Comparison of ENCODE assay signal across 9 mouse cellular contexts in the genomic region with DNA sequence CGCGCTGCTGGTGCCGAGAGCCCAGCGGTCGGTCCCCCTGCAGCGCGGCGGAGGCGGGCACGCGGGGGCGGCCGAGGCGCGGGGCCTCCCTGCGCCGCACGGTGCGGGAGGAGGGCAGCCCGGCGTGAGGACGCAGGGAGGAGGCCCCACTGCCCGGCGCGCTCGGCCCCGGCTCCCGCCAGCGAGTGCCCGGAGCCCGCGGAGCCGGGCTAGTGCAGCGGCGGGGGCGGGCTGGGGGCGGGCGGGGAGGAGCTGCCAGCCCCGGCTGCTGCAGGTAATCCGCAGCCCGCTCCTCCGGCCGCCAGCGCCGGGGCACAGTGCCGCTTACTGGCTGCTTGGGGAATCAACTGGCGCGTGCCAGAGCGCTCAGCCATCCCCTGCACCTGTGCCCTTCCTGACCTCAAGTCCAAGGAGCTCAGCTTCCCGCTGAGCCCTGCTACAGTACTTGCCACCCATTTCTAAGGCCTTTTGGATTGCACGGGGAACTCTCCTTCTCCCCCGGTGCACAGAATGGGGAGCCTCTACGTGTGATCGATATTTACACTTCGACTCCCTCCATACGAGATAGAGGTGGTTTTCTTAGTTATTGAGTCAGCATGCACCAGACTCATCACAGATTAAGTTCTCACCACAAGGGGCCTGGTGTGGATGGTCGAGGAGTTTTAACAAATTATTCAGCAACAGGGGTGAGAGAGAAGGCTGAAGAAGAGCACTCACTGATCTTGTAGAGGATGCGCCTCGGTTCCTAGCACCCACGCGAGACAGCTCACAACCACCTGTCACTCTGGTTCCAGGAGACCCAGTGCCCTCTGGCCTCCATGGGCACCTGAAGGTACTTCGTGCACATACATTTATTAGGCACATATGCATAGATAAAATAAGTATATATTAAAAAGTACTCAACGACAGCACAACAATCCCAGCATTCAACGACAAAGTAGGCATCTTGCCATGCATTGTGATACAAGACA. TPM values are rescaled to one million over a fixed set of nuclear protein-coding genes. Genes with fewer than 3 reads are reported as not detected.
A peak's percentile ranks its signal among the peaks of the same experiment; 100 is the strongest.
DNase-seq lines count a peak whose midpoint lies in the region; ATAC-seq and TF ChIP-seq lines count a peak whose summit lies in the region.
"Had no signal": no experiment of that assay in that cellular context is flagged by ENCODE, and none has a peak within 500 bp of the region (broad histone marks: within the 10 kb centered on the region; RNA-seq: fewer than 3 reads in every experiment).

A gene (minus strand): TSS at position 284 of the 971 bp plus-strand sequence.

- ATAC-seq in megakaryocyte, adult 5-6 weeks (ENCODE audit: poor library complexity, severe bottlenecking) = no peak
- ATAC-seq in embryonic facial prominence, embryonic 13.5 days (ENCODE audit: insufficient number of reproducible peaks, insufficient read depth, low FRiP score, low TSS enrichment, low read depth) = peak; percentile 74
- ATAC-seq in heart, embryonic 13.5 days (ENCODE audit: extremely low read depth, insufficient number of reproducible peaks, low FRiP score, low TSS enrichment) = peak; percentile 75
- peak; percentile 94 for ATAC-seq in kidney, embryonic 14.5 days (ENCODE audit: low FRiP score, low TSS enrichment)
- peak; percentile 85 for ATAC-seq in limb, embryonic 14.5 days (ENCODE audit: low FRiP score, low read depth)
- peak; percentile 92 for ATAC-seq in midbrain, embryonic 15.5 days (replicated peaks)

- peak within 1 kb of the TSS; percentile 99 for H3K4me2 ChIP-seq in embryonic facial prominence, embryonic 13.5 days
- peak within 1 kb of the TSS; percentile 80 for H3K4me2 ChIP-seq in heart, embryonic 13.5 days
- peak within 1 kb of the TSS; percentile 96 for H3K4me2 ChIP-seq in kidney, embryonic 14.5 days (replicated peaks; ENCODE audit: low read depth, low read length)
- peak within 1 kb of the TSS; percentile 99 for H3K4me2 ChIP-seq in limb, embryonic 14.5 days (replicated peaks; ENCODE audit: low read depth, low read length, severe bottlenecking)
- H3K4me2 ChIP-seq in midbrain, embryonic 15.5 days = peak within 1 kb of the TSS; percentile 72

- no peaks in the 10 kb centered on the region for H3K36me3 ChIP-seq in megakaryocyte, embryonic 14.5 days (replicated peaks; ENCODE audit: low read length)
- no peaks in the 10 kb centered on the region for H3K36me3 ChIP-seq in embryonic facial prominence, embryonic 13.5 days
- H3K36me3 ChIP-seq in heart, embryonic 13.5 days = no peaks in the 10 kb centered on the region
- H3K36me3 ChIP-seq in kidney, embryonic 14.5 days (ENCODE audit: control insufficient read depth, insufficient read depth, low read length) = no peaks in the 10 kb centered on the region
- H3K36me3 ChIP-seq in limb, embryonic 14.5 days (ENCODE audit: control insufficient read depth, insufficient read depth, low read length) = no peaks in the 10 kb centered on the region
- no peaks in the 10 kb centered on the region for H3K36me3 ChIP-seq in midbrain, embryonic 15.5 days (replicated peaks)
- H3K36me3 ChIP-seq in splenic B cell, adult 2 months (ENCODE audit: control insufficient read depth, insufficient read depth, low read length, poor library complexity, severe bottlenecking) = no peaks in the 10 kb centered on the region

- H3K27me3 ChIP-seq in megakaryocyte, embryonic 14.5 days (replicated peaks) = peaks cover 38% of the 10 kb centered on the region
- H3K27me3 ChIP-seq in embryonic facial prominence, embryonic 13.5 days = peaks cover 62% of the 10 kb centered on the region
- H3K27me3 ChIP-seq in heart, embryonic 13.5 days (replicated peaks) = peaks cover 29% of the 10 kb centered on the region
- H3K27me3 ChIP-seq in kidney, embryonic 14.5 days (ENCODE audit: control insufficient read depth, insufficient read depth, low read length) = peaks cover 49% of the 10 kb centered on the region
- peaks cover 29% of the 10 kb centered on the region for H3K27me3 ChIP-seq in limb, embryonic 14.5 days (ENCODE audit: control insufficient read depth, insufficient read depth, low read length)
- H3K27me3 ChIP-seq in midbrain, embryonic 15.5 days (replicated peaks) = no peaks in the 10 kb centered on the region
- no peaks in the 10 kb centered on the region for H3K27me3 ChIP-seq in splenic B cell, adult 2 months (ENCODE audit: control insufficient read depth, insufficient read depth, low read length, poor library complexity, severe bottlenecking)

- TF ChIP-seq POLR2A in limb, embryonic 14.5 days (IDR thresholded peaks at IDR 0.05; ENCODE audit: borderline replicate concordance, extremely low read depth, insufficient read depth, insufficient read length) = no peak

- peak; percentile 54 for DNase-seq in limb, embryonic 14.5 days (ENCODE audit: low spot score)
- peak; percentile 69 for DNase-seq in splenic B cell, adult 2 months (ENCODE audit: low read depth, low spot score)

- H3K9ac ChIP-seq in embryonic facial prominence, embryonic 13.5 days = peak within 1 kb of the TSS; percentile 76
- H3K9ac ChIP-seq in heart, embryonic 13.5 days = peak within 1 kb of the TSS; percentile 99
- peak within 1 kb of the TSS; percentile 50 for H3K9ac ChIP-seq in kidney, embryonic 14.5 days (ENCODE audit: low read depth, low read length)
- H3K9ac ChIP-seq in limb, embryonic 14.5 days (ENCODE audit: low read depth, low read length, severe bottlenecking) = peak within 1 kb of the TSS; percentile 62
- H3K9ac ChIP-seq in midbrain, embryonic 15.5 days = peak within 1 kb of the TSS; percentile 64

- WGBS in embryonic facial prominence, embryonic 13.5 days = 10% methylated on average over 44 of the region's 64 CpGs
- WGBS in heart, embryonic 13.5 days = 13% methylated on average over 45 of the region's 64 CpGs
- WGBS in kidney, embryonic 14.5 days = 14% methylated on average over 40 of the region's 64 CpGs
- WGBS in limb, embryonic 14.5 days = 29% methylated on average over 15 of the region's 64 CpGs
- WGBS in midbrain, embryonic 15.5 days = 9% methylated on average over 44 of the region's 64 CpGs

- H3K4me3 ChIP-seq in megakaryocyte, embryonic 14.5 days (replicated peaks) = peak within 1 kb of the TSS; percentile 64
- H3K4me3 ChIP-seq in embryonic facial prominence, embryonic 13.5 days = peak within 1 kb of the TSS; percentile 72
- peak within 1 kb of the TSS; percentile 93 for H3K4me3 ChIP-seq in heart, embryonic 13.5 days
- peak within 1 kb of the TSS; percentile 52 for H3K4me3 ChIP-seq in kidney, embryonic 14.5 days (ENCODE audit: low read length)
- peak within 1 kb of the TSS; percentile 61 for H3K4me3 ChIP-seq in limb, embryonic 14.5 days (replicated peaks; ENCODE audit: low read length)
- peak within 1 kb of the TSS; percentile 68 for H3K4me3 ChIP-seq in midbrain, embryonic 15.5 days

- H3K27ac ChIP-seq in embryonic facial prominence, embryonic 13.5 days = no peak within 1 kb of the TSS
- H3K27ac ChIP-seq in heart, embryonic 13.5 days (replicated peaks) = peak within 1 kb of the TSS; percentile 94
- no peak within 1 kb of the TSS for H3K27ac ChIP-seq in kidney, embryonic 14.5 days (ENCODE audit: low read depth, low read length)
- no peak within 1 kb of the TSS for H3K27ac ChIP-seq in limb, embryonic 14.5 days (replicated peaks; ENCODE audit: low read depth, low read length)
- H3K27ac ChIP-seq in midbrain, embryonic 15.5 days = peak within 1 kb of the TSS; percentile 76

- no peaks in the 10 kb centered on the region for H3K9me3 ChIP-seq in megakaryocyte, embryonic 14.5 days
- no peaks in the 10 kb centered on the region for H3K9me3 ChIP-seq in embryonic facial prominence, embryonic 13.5 days
- no peaks in the 10 kb centered on the region for H3K9me3 ChIP-seq in heart, embryonic 13.5 days
- no peaks in the 10 kb centered on the region for H3K9me3 ChIP-seq in kidney, embryonic 14.5 days (ENCODE audit: control insufficient read depth, low read length)
- no peaks in the 10 kb centered on the region for H3K9me3 ChIP-seq in limb, embryonic 14.5 days (ENCODE audit: control insufficient read depth, low read length)
- no peaks in the 10 kb centered on the region for H3K9me3 ChIP-seq in midbrain, embryonic 15.5 days

- H3K4me1 ChIP-seq in megakaryocyte, embryonic 14.5 days = peaks cover 4% of the 10 kb centered on the region; the same call in 1 of the 2 replicates
- H3K4me1 ChIP-seq in embryonic facial prominence, embryonic 13.5 days = peaks cover 12% of the 10 kb centered on the region
- peaks cover 20% of the 10 kb centered on the region for H3K4me1 ChIP-seq in heart, embryonic 13.5 days
- H3K4me1 ChIP-seq in kidney, embryonic 14.5 days (ENCODE audit: control insufficient read depth, insufficient read depth, low read length) = 0 out of 2 replicates have a peak, but pooled peaks cover 3% of the 10 kb centered on the region
- peaks cover 7% of the 10 kb centered on the region for H3K4me1 ChIP-seq in limb, embryonic 14.5 days (ENCODE audit: control insufficient read depth, insufficient read depth, low read length)
- peaks cover 23% of the 10 kb centered on the region for H3K4me1 ChIP-seq in midbrain, embryonic 15.5 days

RNA-seq across cellular contexts. Expression of the gene that starts here (rescaled TPM):
- not detected in 2 replicates for polyA plus RNA-seq in megakaryocyte, embryonic 14.5 days (2012; ENCODE audit: insufficient read depth, low replicate concordance)
- total RNA-seq in megakaryocyte, adult 5-6 weeks (2015) = not detected in 2 replicates
- not detected in 2 replicates for total RNA-seq in megakaryocyte, adult 5-6 weeks (2017)
- polyA plus RNA-seq in embryonic facial prominence, embryonic 13.5 days (2015; fragmentation: Nextera tagmentation; extraction: Ambion mirVana) = 1.4 TPM in 2 replicates
- polyA plus RNA-seq in heart, embryonic 13.5 days (2015; fragmentation: Nextera tagmentation; extraction: Ambion mirVana) = 20.9 and 22.5 TPM in 2 replicates
- 0.27 and 0.32 TPM in 2 replicates for polyA plus RNA-seq in kidney, embryonic 14.5 days (2014; fragmentation: Nextera tagmentation; extraction: Ambion mirVana)
- polyA plus RNA-seq in limb, embryonic 14.5 days (2012; rRNA removed) = 0.58 and 0.79 TPM in 2 replicates
- polyA plus RNA-seq in limb, embryonic 14.5 days (2014; fragmentation: Nextera tagmentation; extraction: Ambion mirVana) = 0.37 and 0.55 TPM in 2 replicates
- polyA plus RNA-seq in midbrain, embryonic 15.5 days (2015; fragmentation: Nextera tagmentation; extraction: Ambion mirVana) = 3.5 and 4.4 TPM in 2 replicates
- polyA plus RNA-seq: C2C12 had no signal

Comparison
In these comparisons a context has a peak if more than half of its experiments do, and no peak if none do; other contexts are left out.
1. Peak in ATAC-seq, H3K4me3 ChIP-seq, H3K9ac ChIP-seq and H3K4me2 ChIP-seq in kidney, embryonic 14.5 days; RNA of the gene not detected or under 1 TPM.
2. Peak in DNase-seq, ATAC-seq, H3K4me3 ChIP-seq, H3K9ac ChIP-seq and H3K4me2 ChIP-seq in limb, embryonic 14.5 days; RNA of the gene not detected or under 1 TPM.
3. H3K27ac ChIP-seq: peak in heart, embryonic 13.5 days (single experiment) and midbrain, embryonic 15.5 days (single experiment); none in embryonic facial prominence, embryonic 13.5 days (single experiment), kidney, embryonic 14.5 days (single experiment) and limb, embryonic 14.5 days (single experiment).
4. Peak in every context shown above with its lines, with median percentiles within 50 percentile points of each other: H3K4me3 ChIP-seq, H3K4me2 ChIP-seq and H3K9ac ChIP-seq.